Mouse (Mus musculus) telencephalon, adult 2 months (tissue): Measurements from ENCODE around the gene Vars2.

Source experiments
- DNase-seq: peaks from one replicate; pipeline ENCODE4 v3.0.0-alpha.2; 2011; ENCODE audit warnings: low read depth, low spot score

Vars2 gene

GRCm38 (mm10) chr17:35635202-35635601 is 32.2 kb downstream of the Vars2 start:
- no peak for DNase-seq

GRCm38 (mm10) chr17:35633992-35634391 is 33.4 kb downstream of the Vars2 start:
- DNase-seq = peak; percentile 85

- no peak for DNase-seq
These were observed 40.9 kb downstream of the Vars2 start, which contains the start of gene Gm9573 for GRCm38 (mm10) chr17:35626537-35626936. TSS of gene Gm9573 (minus strand) at chr17:35626637.

- no peak for DNase-seq
These were observed 50.3 kb downstream of the Vars2 start for GRCm38 (mm10) chr17:35617127-35617526.
